Mouse (Mus musculus) liver, embryonic 13.5 days (tissue): ENCODE data around the gene Slc43a1. TPM values are rescaled to one million over a fixed set of nuclear protein-coding genes. Genes with fewer than 3 reads are reported as not detected.

Experiments
- ATAC-seq: fragments of 200-750 bp; cut with Nextera tagmentation; 2 replicates; pipeline ENCODE4 v1.8.0; 2017; ENCODE audit warnings: low read depth, mild to moderate bottlenecking, moderate number of reproducible peaks, moderate library complexity
- DNase-seq: peaks from one replicate; pipeline ENCODE4 v3.0.0; 2022
- H3K27ac ChIP-seq: fragments of 300-500 bp; sonication (generic); 2 replicates; pipeline ENCODE4 v1.5.1; 2015; ENCODE audit warnings: moderate library complexity, mild to moderate bottlenecking, inconsistent platforms
- H3K27me3 ChIP-seq: fragments of 300-500 bp; sonication (generic); 2 replicates; pipeline ENCODE4 v1.6.1; 2015; ENCODE audit warnings: mild to moderate bottlenecking, inconsistent platforms
- H3K36me3 ChIP-seq: fragments of 300-500 bp; sonication (generic); 2 replicates; pipeline ENCODE4 v1.6.1; 2015; ENCODE audit warnings: mild to moderate bottlenecking, inconsistent platforms
- H3K4me1 ChIP-seq: fragments of 300-500 bp; sonication (generic); replicated peaks from 2 replicates; pipeline ENCODE4 v1.6.1; 2015; ENCODE audit warnings: inconsistent platforms
- H3K4me2 ChIP-seq: fragments of 300-500 bp; sonication (generic); 2 replicates; pipeline ENCODE4 v1.6.1; 2015; ENCODE audit warnings: inconsistent platforms, mild to moderate bottlenecking, moderate library complexity
- H3K4me3 ChIP-seq: fragments of 300-500 bp; sonication (generic); replicated peaks from 2 replicates; pipeline ENCODE4 v1.5.1; 2015; ENCODE audit warnings: mild to moderate bottlenecking, inconsistent platforms
- H3K9ac ChIP-seq: fragments of 300-500 bp; sonication (generic); 2 replicates; pipeline ENCODE4 v1.6.1; 2015; ENCODE audit warnings: mild to moderate bottlenecking, inconsistent platforms
- H3K9me3 ChIP-seq: fragments of 300-500 bp; sonication (generic); replicated peaks from 2 replicates; pipeline ENCODE4 v1.6.1; 2016; ENCODE audit warnings: inconsistent platforms
- WGBS: fragments of 180-500 bp; shearing (Covaris S2); methylation state at CpG from one replicate; pipeline ENCODE4 v1.1.7; 2015; ENCODE audit not compliant: insufficient replicate concordance; 5-methylcytosine and 5-hydroxymethylcytosine counted together
- polyA plus RNA-seq: library from polyadenylated mRNA; unstranded; fragments of >200 nt; fragmentation: Nextera tagmentation; extraction: Ambion mirVana; gene quantifications from 2 replicates; pipeline ENCODE4 v1.2.1, GENCODE M21; 2015

Slc43a1 gene
- polyA plus RNA-seq, 1 experiment from 2014 or later, result 138 TPM

DNA sequence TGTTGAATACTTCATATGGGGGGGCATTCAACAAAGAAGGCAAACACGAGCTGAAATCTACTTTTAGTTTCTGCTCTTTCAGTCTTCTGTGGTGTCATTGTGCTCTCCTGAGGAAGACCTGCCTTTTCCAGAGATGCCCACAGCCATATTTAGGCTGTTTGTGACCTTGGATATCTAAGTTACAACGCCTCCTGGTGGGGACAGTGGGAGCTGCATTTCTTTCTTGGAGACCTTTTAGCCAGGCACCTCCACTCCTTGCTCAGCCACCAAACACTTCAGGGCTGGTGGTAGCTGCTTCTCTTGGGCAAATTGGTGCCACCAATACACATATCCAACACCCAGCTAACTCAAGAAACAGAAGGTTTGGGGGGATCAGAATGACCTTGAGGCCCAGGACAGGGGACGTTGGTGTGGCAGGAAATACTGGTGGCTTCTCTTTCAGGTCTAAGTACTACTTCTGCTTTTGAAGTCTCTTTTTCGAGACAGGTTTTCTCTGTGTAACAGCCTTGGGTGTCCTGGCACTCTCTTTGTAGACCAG is 32.0 kb downstream of the Slc43a1 start:
- Histone ChIP-seq H3K27ac (no peak overlapping the region), H3K9ac (no peak overlapping the region), H3K9me3 (no peaks in the 10 kb centered on the region), H3K36me3 (no peaks in the 10 kb centered on the region), H3K4me3 (no peak overlapping the region), H3K27me3 (peaks cover 100% of the 10 kb centered on the region), H3K4me1 (peaks cover 45% of the 10 kb centered on the region), H3K4me2 (no peak overlapping the region)
- DNase-seq (peak; percentile 39), ATAC-seq (no peak)
- 22% methylated on average over 4 of the region's 4 CpGs for WGBS

DNA sequence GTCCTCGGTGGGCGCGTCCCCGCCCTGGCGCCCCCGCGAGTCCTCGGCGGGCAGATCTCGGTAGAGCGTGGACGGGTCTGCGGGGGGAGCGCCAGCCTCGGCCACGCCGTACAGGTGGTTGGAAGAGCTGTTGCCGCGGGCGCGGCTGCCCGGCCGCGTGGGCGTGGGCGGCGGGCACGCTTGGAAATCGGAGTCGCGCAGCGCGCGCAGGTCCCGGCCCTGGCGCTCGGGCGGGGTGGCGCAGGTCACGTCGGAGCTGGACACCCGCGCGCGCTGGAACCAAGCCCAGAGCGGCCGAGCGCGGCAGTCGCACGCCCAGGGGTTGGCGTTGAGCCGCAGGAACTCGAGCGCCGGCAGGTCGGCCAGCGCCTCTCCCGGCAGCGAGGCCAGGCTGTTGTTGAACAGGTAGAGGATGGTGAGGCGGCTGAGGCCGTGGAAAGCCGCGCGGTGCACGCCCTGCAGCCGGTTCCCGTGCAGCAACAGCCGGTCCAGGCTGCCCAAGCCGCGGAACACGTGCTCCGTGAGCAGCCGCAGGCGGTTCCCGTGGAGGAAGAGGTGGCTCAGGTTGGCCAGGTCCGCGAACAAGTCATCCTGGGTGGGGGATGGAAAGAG is 33.6 kb downstream of the Slc43a1 start:
- Histone ChIP-seq H3K4me3 (peak overlapping the region; percentile 48), H3K9ac (no peak overlapping the region), H3K4me2 (peak overlapping the region; percentile 64), H3K27me3 (peaks cover 100% of the 10 kb centered on the region), H3K36me3 (no peaks in the 10 kb centered on the region), H3K4me1 (peaks cover 30% of the 10 kb centered on the region), H3K9me3 (no peaks in the 10 kb centered on the region), H3K27ac (no peak overlapping the region)
- ATAC-seq (no peak), DNase-seq (no peak)
- WGBS, result 2% methylated on average over 78 of the region's 78 CpGs

DNA sequence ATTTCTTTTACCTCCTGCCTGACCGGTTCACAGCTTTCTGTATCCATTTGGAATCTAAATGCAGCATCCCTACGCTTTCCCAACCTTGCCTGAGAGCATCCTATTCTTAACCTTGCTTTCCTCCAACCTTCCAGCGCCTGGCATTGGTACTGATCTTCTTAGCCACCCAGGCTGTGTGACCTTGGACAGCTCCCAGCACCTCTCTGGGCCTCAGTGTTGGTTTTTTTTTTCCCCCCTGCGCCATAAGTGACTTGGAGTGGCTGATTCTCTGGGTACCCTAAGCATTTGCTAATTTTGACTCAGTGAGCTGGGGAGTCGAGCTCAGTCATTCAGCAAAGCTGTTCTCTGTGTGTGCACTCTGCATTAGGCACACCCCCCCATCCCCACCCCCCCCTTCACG is 37.2 kb downstream of the Slc43a1 start:
- Histone ChIP-seq H3K27ac (no peak overlapping the region), H3K4me3 (no peak overlapping the region), H3K9ac (no peak overlapping the region), H3K27me3 (peaks cover 99% of the 10 kb centered on the region), H3K4me2 (no peak overlapping the region), H3K36me3 (no peaks in the 10 kb centered on the region), H3K9me3 (no peaks in the 10 kb centered on the region), H3K4me1 (peaks cover 14% of the 10 kb centered on the region)
- WGBS, result 36% methylated on average over 6 of the region's 6 CpGs
- ATAC-seq (no peak), DNase-seq (no peak)

DNA sequence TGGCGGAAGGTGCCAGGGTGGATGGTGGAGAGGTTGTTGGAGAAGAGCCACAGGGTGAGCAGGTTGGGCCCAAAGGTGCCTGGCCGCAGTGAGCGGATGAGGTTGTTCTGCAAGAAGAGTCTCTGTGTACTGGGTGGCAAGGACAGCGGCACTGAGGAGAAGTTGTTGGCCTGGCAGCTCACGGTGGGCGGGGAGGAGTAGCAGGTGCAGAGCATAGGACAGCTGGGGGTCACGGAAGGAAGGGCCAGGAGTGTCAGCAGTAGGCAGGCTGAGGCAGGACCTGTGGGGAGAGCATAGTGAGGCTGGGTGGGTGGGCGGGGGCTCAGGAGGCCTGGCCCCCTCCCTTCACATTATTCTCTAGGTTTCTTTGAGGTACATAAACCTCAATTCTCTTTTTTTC is 41.9 kb downstream of the Slc43a1 start:
- no peaks in the 10 kb centered on the region for H3K9me3 ChIP-seq
- ATAC-seq, result no peak
- peaks cover 99% of the 10 kb centered on the region for H3K27me3 ChIP-seq
- H3K9ac ChIP-seq, result no peak overlapping the region
- H3K36me3 ChIP-seq, result no peaks in the 10 kb centered on the region
- H3K4me3 ChIP-seq, result no peak overlapping the region
- no peak overlapping the region for H3K4me2 ChIP-seq
- no peak for DNase-seq
- peaks cover 11% of the 10 kb centered on the region; the same call in 1 of the 2 replicates for H3K4me1 ChIP-seq
- no peak overlapping the region for H3K27ac ChIP-seq
- 68% methylated on average over 8 of the region's 8 CpGs for WGBS

DNA sequence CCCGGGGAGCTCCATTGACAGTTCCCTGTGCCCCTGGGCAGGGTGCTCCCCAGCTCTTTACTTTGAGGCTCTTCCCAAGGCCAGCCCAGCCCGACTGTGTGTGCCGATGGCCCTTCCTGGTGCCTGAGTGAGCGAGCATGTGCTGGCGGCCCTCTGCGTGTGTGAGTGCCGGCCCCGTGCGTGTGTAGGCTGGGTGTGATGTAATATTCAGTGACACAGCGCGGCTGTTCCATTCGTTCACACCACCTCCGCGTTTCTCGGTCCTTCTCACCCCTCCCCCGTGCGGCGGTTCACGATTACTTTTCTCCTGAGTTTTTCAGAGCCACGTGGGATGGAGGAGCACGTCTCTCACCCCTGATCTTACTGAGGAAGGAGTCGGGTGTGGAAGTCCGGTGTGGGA is 44.0 kb downstream of the Slc43a1 start:
- Histone ChIP-seq H3K27me3 (peaks cover 99% of the 10 kb centered on the region), H3K4me3 (no peak overlapping the region; the same call in 1 of the 2 replicates), H3K4me2 (peak overlapping the region; percentile 31; the same call in 1 of the 2 replicates), H3K4me1 (peaks cover 27% of the 10 kb centered on the region), H3K36me3 (no peaks in the 10 kb centered on the region), H3K9me3 (no peaks in the 10 kb centered on the region), H3K9ac (no peak overlapping the region), H3K27ac (no peak overlapping the region)
- ATAC-seq, result no peak
- DNase-seq, result no peak
- WGBS, result 7% methylated on average over 23 of the region's 23 CpGs

DNA sequence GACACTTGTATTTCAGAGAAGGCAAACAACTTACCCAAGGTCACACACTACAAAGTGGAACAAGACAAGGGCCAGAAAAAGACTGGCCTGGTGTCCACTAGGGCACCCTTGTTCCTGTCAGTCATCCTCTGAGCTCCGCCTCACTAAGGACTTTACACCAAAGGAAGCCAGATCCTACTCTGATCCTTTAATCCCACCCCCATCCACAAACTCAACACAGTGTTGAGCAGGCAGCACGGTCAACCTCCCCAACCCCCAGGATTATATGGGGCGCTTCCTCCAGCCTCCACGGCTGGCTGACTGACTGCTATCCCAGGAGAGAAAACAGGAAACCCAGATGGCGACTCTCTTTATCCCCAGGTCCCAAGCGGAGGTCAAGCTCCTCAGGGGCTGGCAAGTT is 44.4 kb downstream of the Slc43a1 start:
- H3K4me3 ChIP-seq, result no peak overlapping the region; the same call in 1 of the 2 replicates
- peaks cover 99% of the 10 kb centered on the region for H3K27me3 ChIP-seq
- no peak overlapping the region for H3K27ac ChIP-seq
- H3K4me2 ChIP-seq, result peak overlapping the region; percentile 31; the same call in 1 of the 2 replicates
- no peak for DNase-seq
- H3K9me3 ChIP-seq, result no peaks in the 10 kb centered on the region
- H3K9ac ChIP-seq, result no peak overlapping the region
- ATAC-seq, result 0 out of 2 replicates have a peak, but pooled peaks have one; percentile 8
- no peaks in the 10 kb centered on the region for H3K36me3 ChIP-seq
- peaks cover 32% of the 10 kb centered on the region for H3K4me1 ChIP-seq
- WGBS, result 8% methylated on average over 6 of the region's 6 CpGs

DNA sequence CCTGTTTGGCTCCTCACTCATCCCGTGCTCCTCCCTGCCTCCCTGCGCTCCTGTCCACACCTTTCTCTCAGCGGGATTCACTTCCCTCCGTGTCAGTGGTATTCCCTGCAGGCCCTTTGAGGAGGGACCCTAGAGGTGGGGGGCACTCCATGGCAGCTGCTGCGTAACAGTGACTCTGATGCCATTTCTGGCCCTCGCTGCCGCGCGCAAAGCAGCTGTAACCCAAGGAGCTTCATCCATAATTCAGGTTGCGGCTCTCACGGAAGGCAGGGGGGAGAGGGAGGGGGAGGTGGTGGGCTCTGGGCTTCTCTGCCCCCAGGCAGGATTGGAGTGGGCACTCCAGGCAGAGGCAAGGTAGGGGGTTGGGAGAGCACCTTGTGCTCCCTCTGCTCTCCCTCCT is 44.9 kb downstream of the Slc43a1 start:
- DNase-seq (no peak), ATAC-seq (no peak)
- Histone ChIP-seq H3K9me3 (no peaks in the 10 kb centered on the region), H3K27me3 (peaks cover 99% of the 10 kb centered on the region), H3K4me3 (no peak overlapping the region), H3K36me3 (no peaks in the 10 kb centered on the region), H3K4me1 (peaks cover 33% of the 10 kb centered on the region), H3K27ac (no peak overlapping the region), H3K4me2 (0 out of 2 replicates have a peak overlapping the region, but pooled peaks have one; percentile 31), H3K9ac (no peak overlapping the region)
- 10% methylated on average over 11 of the region's 11 CpGs for WGBS

DNA sequence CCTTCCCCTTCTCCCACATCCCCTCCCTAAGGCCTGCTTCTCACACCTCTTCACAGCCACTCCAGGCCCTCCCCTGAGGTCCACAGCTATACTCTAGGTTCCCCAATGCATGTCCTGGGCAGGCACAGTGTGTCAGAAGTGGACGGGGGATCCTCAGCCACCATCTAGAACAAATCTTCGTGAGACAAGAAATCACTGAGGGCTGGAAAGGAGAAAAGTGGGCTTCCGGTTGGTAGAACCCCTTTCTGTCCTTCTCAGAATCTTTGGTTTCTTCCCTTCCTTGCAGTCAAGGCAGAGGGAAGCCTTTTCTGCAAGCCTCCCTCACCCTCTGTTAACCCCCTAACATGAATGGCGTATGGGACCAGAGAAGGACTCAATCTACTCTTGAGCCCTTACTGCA is 45.3 kb downstream of the Slc43a1 start:
- WGBS, result 55% methylated on average over 4 of the region's 4 CpGs
- H3K4me1 ChIP-seq, result peaks cover 35% of the 10 kb centered on the region
- H3K4me3 ChIP-seq, result no peak overlapping the region
- H3K27ac ChIP-seq, result no peak overlapping the region
- ATAC-seq (no peak), DNase-seq (no peak)
- no peaks in the 10 kb centered on the region for H3K9me3 ChIP-seq
- H3K36me3 ChIP-seq, result no peaks in the 10 kb centered on the region
- no peak overlapping the region for H3K4me2 ChIP-seq
- H3K9ac ChIP-seq, result no peak overlapping the region
- H3K27me3 ChIP-seq, result peaks cover 100% of the 10 kb centered on the region

DNA sequence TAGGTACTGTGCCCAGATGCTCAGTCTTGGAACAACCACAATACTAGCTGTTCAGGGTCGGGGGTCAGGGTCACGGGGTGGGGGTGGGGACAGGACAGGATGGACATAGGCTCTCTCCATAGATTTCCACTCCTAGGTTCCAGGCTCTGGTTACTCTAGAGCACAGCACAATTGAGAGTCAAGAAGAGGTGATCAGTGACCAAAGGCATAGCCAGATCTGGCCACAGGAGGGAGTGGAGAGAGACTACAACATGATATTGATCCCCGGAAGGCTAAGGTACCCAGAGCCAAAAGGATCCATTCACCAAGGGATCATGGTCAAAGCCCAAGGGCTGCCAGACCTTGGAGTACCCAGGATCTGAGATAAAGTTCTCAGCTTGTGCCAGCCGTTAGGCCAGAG is 46.0 kb downstream of the Slc43a1 start:
- 33% methylated on average over 4 of the region's 4 CpGs for WGBS
- Histone ChIP-seq H3K27me3 (peaks cover 100% of the 10 kb centered on the region), H3K4me3 (no peak overlapping the region), H3K9me3 (no peaks in the 10 kb centered on the region), H3K9ac (no peak overlapping the region), H3K4me2 (no peak overlapping the region), H3K4me1 (peaks cover 41% of the 10 kb centered on the region), H3K36me3 (no peaks in the 10 kb centered on the region), H3K27ac (no peak overlapping the region)
- ATAC-seq (no peak), DNase-seq (no peak)

DNA sequence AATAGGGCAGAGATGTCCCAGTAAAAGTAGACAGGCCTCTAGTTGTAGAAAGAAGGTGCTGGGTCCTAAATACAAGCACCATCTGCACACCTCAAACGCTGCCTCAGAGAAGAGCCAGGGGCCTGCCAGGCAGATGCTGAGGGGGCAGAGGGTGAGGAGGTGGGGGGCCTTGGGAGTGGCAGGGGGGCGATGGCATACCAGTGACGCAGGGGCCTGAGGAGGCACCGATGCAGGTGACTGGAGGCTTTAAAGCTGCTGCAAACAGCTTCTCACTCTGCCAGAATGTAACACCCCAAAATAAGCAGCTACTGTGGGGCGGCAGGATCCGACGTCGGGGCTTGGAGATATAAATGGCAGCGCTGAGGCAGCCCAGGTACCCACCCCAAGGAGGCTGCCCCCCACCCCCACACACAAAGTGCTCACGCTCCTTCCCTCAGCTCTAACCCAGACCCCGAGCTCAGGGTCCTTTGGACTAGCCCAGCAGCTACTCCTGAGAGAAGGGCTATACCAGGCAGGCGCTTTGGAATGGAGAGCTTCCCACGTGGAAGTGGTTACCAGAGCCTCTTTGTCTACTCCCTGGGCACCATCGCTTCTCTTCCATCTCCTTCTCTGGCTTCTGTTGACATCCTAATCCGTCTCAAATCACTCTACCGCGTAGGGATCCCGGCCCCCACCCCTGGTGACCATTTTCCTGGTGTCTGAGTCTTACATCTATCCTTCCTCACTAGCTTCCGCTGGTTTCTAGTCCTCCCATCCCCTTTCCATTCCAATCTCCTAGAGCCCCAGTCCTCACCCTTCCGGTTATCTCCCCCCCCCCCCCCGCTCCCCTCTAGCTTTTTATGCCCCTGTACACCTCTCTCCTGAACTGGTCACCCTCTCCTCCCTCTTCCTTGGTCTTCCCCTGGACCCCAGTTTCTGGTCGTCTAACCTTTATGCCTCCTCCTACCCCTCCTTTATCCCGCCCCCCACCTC is 46.7 kb downstream of the Slc43a1 start:
- no peak overlapping the region for H3K9ac ChIP-seq
- H3K9me3 ChIP-seq, result no peaks in the 10 kb centered on the region
- WGBS, result 11% methylated on average over 22 of the region's 23 CpGs
- no peak overlapping the region for H3K27ac ChIP-seq
- no peak overlapping the region for H3K4me2 ChIP-seq
- peaks cover 41% of the 10 kb centered on the region for H3K4me1 ChIP-seq
- DNase-seq (no peak), ATAC-seq (no peak)
- no peaks in the 10 kb centered on the region for H3K36me3 ChIP-seq
- no peak overlapping the region for H3K4me3 ChIP-seq
- H3K27me3 ChIP-seq, result peaks cover 100% of the 10 kb centered on the region

DNA sequence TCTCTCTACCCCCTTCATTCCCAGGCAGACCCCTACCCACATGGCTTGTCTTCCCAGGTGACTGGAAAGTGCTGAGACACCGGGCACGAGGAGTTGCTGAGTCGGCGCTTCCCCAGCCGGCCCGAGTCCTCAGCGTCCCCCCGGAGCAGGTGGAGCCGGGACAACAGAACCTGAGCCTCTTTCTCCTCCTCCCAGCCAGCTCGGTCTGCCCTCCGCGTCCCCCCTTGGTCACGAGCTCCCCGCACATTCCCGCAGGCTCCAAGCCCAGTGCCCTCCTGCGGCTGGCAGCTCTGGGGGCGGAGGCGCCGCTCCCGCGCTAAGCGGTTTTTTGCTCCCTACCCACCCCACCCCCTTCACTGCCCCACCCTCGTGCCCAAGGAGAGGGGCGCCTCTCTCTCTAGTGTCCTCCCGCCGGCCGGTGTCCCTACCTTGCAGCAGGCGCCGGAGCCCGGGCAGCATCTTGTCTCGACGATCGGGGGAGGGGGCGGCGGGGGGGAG is 47.6 kb downstream of the Slc43a1 start, which contains the start of gene Rtn4rl2:
Gene Rtn4rl2 (minus strand): TSS at position 477 of the 498 bp plus-strand sequence.
- peak within 1 kb of the TSS; percentile 58 for H3K4me3 ChIP-seq
- H3K27ac ChIP-seq, result no peak within 1 kb of the TSS
- H3K27me3 ChIP-seq, result peaks cover 100% of the 10 kb centered on the region
- no peak within 1 kb of the TSS for H3K9ac ChIP-seq
- H3K9me3 ChIP-seq, result no peaks in the 10 kb centered on the region
- H3K4me1 ChIP-seq, result peaks cover 41% of the 10 kb centered on the region
- H3K36me3 ChIP-seq, result no peaks in the 10 kb centered on the region
- H3K4me2 ChIP-seq, result peak within 1 kb of the TSS; percentile 65
- ATAC-seq (no peak), DNase-seq (no peak)
- WGBS, result 1% methylated on average over 32 of the region's 35 CpGs
